Mouse (Mus musculus) lung, postnatal 0 days (tissue): Measurements from ENCODE around the gene Svip. TPM values are rescaled to one million over a fixed set of nuclear protein-coding genes. Genes with fewer than 3 reads are reported as not detected.
A peak's percentile ranks its signal among the peaks of the same experiment; 100 is the strongest.

Source experiments
- ATAC-seq: fragments of 200-750 bp; cut with Nextera tagmentation; 2 replicates; pipeline ENCODE4 v1.8.0; 2017; ENCODE audit warnings: moderate library complexity
- DNase-seq: peaks from one replicate; pipeline ENCODE4 v3.0.0-alpha.2; 2016; ENCODE audit warnings: low spot score
- H3K27ac ChIP-seq: fragments of 300-500 bp; sonication (generic); 2 replicates; pipeline ENCODE4 v1.5.1; 2014; ENCODE audit warnings: antibody characterized with exemption, mild to moderate bottlenecking, low read length, mixed read lengths
- H3K27me3 ChIP-seq: fragments of 300-500 bp; sonication (generic); replicated peaks from 2 replicates; pipeline ENCODE4 v1.6.1; 2014; ENCODE audit warnings: low read length, mixed read lengths; ENCODE audit not compliant: insufficient read depth
- H3K36me3 ChIP-seq: fragments of 300-500 bp; sonication (generic); 2 replicates; pipeline ENCODE4 v1.6.1; 2014; ENCODE audit warnings: low read length, mixed read lengths; ENCODE audit not compliant: insufficient read depth
- H3K4me1 ChIP-seq: fragments of 300-500 bp; sonication (generic); 2 replicates; pipeline ENCODE4 v1.6.1; 2014; ENCODE audit warnings: antibody characterized with exemption, low read depth, low read length, mixed read lengths; ENCODE audit not compliant: insufficient read depth
- H3K4me2 ChIP-seq: fragments of 300-500 bp; sonication (generic); replicated peaks from 2 replicates; pipeline ENCODE4 v1.6.1; 2014; ENCODE audit warnings: low read depth, mild to moderate bottlenecking, low read length, moderate library complexity, mixed read lengths
- H3K4me3 ChIP-seq: fragments of 300-500 bp; sonication (generic); 2 replicates; pipeline ENCODE4 v1.5.1; 2014; ENCODE audit warnings: low read depth, low read length
- H3K9ac ChIP-seq: fragments of 300-500 bp; sonication (generic); replicated peaks from 2 replicates; pipeline ENCODE4 v1.6.1; 2014; ENCODE audit warnings: low read depth, mild to moderate bottlenecking
- H3K9me3 ChIP-seq: fragments of 300-500 bp; sonication (generic); 2 replicates; pipeline ENCODE4 v1.6.1; 2016; ENCODE audit warnings: low read length, mixed read lengths
- CTCF ChIP-seq: IDR thresholded peaks from 2 replicates; pipeline ENCODE4 v1.5.1; 2016; ENCODE audit warnings: antibody characterized with exemption, mild to moderate bottlenecking
- EP300 ChIP-seq: IDR thresholded peaks from 2 replicates; pipeline ENCODE4 v1.6.1; 2016; ENCODE audit warnings: antibody characterized with exemption, mild to moderate bottlenecking, control low read depth
- WGBS: fragments of 180-500 bp; shearing (Covaris S2); extraction: QIAGEN DNeasy Blood & Tissue Kit; methylation state at CpG from one replicate; pipeline ENCODE4 v1.1.7; 2014; 5-methylcytosine and 5-hydroxymethylcytosine counted together
- polyA plus RNA-seq: library from polyadenylated mRNA; unstranded; fragments of >200 nt; fragmentation: Nextera tagmentation; extraction: Ambion mirVana; gene quantifications from 2 replicates; pipeline ENCODE4 v1.2.1, GENCODE M21; 2015

Gene Svip
- polyA plus RNA-seq, 1 experiment from 2014 or later, result 4.6 TPM

GRCm38 (mm10) chr7:52013457-52013856 lies 7.6 kb upstream of the Svip start:
- Histone ChIP-seq H3K4me2 (no peak overlapping the region), H3K4me1 (no peaks in the 10 kb centered on the region), H3K27ac (no peak overlapping the region), H3K36me3 (no peaks in the 10 kb centered on the region), H3K4me3 (no peak overlapping the region), H3K27me3 (no peaks in the 10 kb centered on the region), H3K9ac (no peak overlapping the region), H3K9me3 (no peaks in the 10 kb centered on the region)
- DNase-seq (no peak), ATAC-seq (no peak)
- TF ChIP-seq EP300, result no peak
- no peak for TF ChIP-seq CTCF
- WGBS, result 64% methylated on average over 7 of the region's 7 CpGs

GRCm38 (mm10) chr7:52007138-52007537 lies 1.3 kb upstream of the Svip start:
- Histone ChIP-seq H3K4me3 (no peak overlapping the region), H3K9me3 (no peaks in the 10 kb centered on the region), H3K27ac (no peak overlapping the region), H3K4me2 (no peak overlapping the region), H3K36me3 (no peaks in the 10 kb centered on the region), H3K4me1 (no peaks in the 10 kb centered on the region; the same call in 1 of the 2 replicates), H3K27me3 (no peaks in the 10 kb centered on the region), H3K9ac (no peak overlapping the region)
- WGBS, result 65% methylated on average over 2 of the region's 2 CpGs
- DNase-seq, result no peak
- TF ChIP-seq EP300 (no peak), CTCF (no peak)
- ATAC-seq, result no peak

- ATAC-seq (no peak), DNase-seq (no peak)
- Histone ChIP-seq H3K4me3 (peak overlapping the region; percentile 41), H3K27me3 (no peaks in the 10 kb centered on the region), H3K9ac (no peak overlapping the region), H3K9me3 (no peaks in the 10 kb centered on the region), H3K4me1 (no peaks in the 10 kb centered on the region; the same call in 1 of the 2 replicates), H3K4me2 (peak overlapping the region; percentile 68), H3K27ac (peak overlapping the region; percentile 49; the same call in 1 of the 2 replicates), H3K36me3 (no peaks in the 10 kb centered on the region)
- WGBS, result 3% methylated on average over 9 of the region's 9 CpGs
- TF ChIP-seq EP300 (no peak), CTCF (no peak)
Measured at GRCm38 (mm10) chr7:52006296-52006630, 445 bp upstream of the Svip start.

DNA sequence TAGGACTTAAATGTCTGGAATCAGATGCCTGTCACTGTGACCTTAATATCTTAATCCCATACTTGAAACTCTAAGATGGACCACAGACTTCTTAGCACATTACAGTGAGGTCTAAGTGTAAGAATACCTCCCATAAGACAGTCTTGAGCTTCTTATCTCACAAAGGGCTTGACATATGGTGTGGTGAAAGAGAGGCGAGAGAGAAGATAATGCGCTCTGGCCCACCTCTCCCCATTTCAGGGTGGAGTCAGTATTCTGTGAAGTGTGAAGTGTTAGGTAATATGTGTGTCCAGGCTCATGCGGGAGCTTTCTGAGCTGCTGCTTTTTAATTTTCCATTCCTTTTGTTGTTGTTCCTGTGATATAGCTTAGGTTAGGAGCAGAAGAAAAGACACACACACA lies 14.8 kb downstream of the Svip start:
- ATAC-seq (no peak), DNase-seq (no peak)
- Histone ChIP-seq H3K27me3 (no peaks in the 10 kb centered on the region), H3K9ac (no peak overlapping the region), H3K36me3 (no peaks in the 10 kb centered on the region), H3K4me2 (no peak overlapping the region), H3K9me3 (no peaks in the 10 kb centered on the region), H3K4me1 (no peaks in the 10 kb centered on the region), H3K4me3 (no peak overlapping the region), H3K27ac (no peak overlapping the region)
- TF ChIP-seq EP300, result no peak
- TF ChIP-seq CTCF, result no peak
- 70% methylated on average over 3 of the region's 3 CpGs for WGBS

DNA sequence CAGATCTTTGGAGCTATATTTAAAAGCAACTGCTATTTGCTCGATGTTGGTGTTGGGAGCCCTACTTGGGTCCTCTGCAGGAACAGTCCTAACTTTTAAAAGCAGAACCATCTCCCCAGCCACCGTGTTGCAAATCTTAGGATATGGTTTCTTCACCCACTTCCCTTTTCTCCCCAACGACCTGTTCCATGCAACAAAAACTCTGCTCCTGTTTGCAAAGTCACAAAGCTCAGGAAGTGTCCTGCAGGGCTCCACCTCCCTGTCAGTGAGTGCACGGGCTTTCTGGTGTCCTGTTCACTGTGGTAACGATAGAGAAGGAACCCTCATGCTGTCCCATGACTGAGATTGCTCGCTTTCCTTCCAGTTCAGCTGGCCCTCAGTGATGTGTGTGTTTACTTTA lies 18.9 kb downstream of the Svip start:
- no peaks in the 10 kb centered on the region for H3K36me3 ChIP-seq
- no peaks in the 10 kb centered on the region for H3K4me1 ChIP-seq
- H3K9me3 ChIP-seq, result no peaks in the 10 kb centered on the region
- H3K4me3 ChIP-seq, result no peak overlapping the region
- no peak overlapping the region for H3K9ac ChIP-seq
- TF ChIP-seq EP300 (no peak), CTCF (no peak)
- H3K27ac ChIP-seq, result no peak overlapping the region
- peak; percentile 37; the same call in 1 of the 2 replicates for ATAC-seq
- no peaks in the 10 kb centered on the region for H3K27me3 ChIP-seq
- WGBS, result 40% methylated on average over 6 of the region's 6 CpGs
- H3K4me2 ChIP-seq, result no peak overlapping the region
- peak; percentile 41 for DNase-seq

GRCm38 (mm10) chr7:51985763-51986162 lies 20.1 kb downstream of the Svip start:
- Histone ChIP-seq H3K9ac (no peak overlapping the region), H3K9me3 (no peaks in the 10 kb centered on the region), H3K36me3 (no peaks in the 10 kb centered on the region), H3K27me3 (no peaks in the 10 kb centered on the region), H3K4me2 (no peak overlapping the region), H3K4me3 (no peak overlapping the region), H3K4me1 (no peaks in the 10 kb centered on the region), H3K27ac (no peak overlapping the region)
- DNase-seq (no peak), ATAC-seq (no peak)
- TF ChIP-seq EP300 (no peak), CTCF (no peak)
- 66% methylated on average over 6 of the region's 6 CpGs for WGBS

DNA sequence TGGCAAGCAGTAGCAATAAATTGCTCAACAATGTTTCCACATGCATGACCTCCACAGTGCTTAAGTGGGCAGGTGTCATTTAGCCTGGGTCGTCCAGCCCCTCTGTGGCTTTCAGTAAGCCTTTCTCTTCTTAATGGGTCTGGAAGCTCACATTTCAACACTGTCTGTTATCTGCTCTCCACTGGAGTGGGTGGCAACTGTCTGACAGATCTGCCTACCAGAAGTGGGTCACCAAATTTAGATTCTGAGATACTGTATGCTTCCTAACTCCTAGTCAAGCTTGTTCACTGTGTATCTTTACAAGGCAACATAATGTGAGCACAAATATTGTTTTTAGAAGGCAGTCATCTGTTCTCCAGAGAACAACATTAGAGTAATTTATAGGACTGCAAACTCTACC lies 23.5 kb downstream of the Svip start:
- no peak overlapping the region for H3K9ac ChIP-seq
- ATAC-seq, result no peak
- TF ChIP-seq CTCF, result no peak
- TF ChIP-seq EP300, result no peak
- H3K4me1 ChIP-seq, result no peaks in the 10 kb centered on the region
- H3K27me3 ChIP-seq, result no peaks in the 10 kb centered on the region
- no peak for DNase-seq
- 14% methylated on average over 1 of the region's 1 CpGs for WGBS
- no peak overlapping the region for H3K4me2 ChIP-seq
- H3K9me3 ChIP-seq, result no peaks in the 10 kb centered on the region
- H3K27ac ChIP-seq, result no peak overlapping the region
- H3K36me3 ChIP-seq, result no peaks in the 10 kb centered on the region
- no peak overlapping the region for H3K4me3 ChIP-seq
